Mouse (Mus musculus): Measurements from ENCODE around the gene Egflam. TPM values are rescaled to one million over a fixed set of nuclear protein-coding genes. Genes with fewer than 3 reads are reported as not detected.

Egflam gene
- polyA plus RNA-seq, 1 experiment, result 3.0 TPM

DNA sequence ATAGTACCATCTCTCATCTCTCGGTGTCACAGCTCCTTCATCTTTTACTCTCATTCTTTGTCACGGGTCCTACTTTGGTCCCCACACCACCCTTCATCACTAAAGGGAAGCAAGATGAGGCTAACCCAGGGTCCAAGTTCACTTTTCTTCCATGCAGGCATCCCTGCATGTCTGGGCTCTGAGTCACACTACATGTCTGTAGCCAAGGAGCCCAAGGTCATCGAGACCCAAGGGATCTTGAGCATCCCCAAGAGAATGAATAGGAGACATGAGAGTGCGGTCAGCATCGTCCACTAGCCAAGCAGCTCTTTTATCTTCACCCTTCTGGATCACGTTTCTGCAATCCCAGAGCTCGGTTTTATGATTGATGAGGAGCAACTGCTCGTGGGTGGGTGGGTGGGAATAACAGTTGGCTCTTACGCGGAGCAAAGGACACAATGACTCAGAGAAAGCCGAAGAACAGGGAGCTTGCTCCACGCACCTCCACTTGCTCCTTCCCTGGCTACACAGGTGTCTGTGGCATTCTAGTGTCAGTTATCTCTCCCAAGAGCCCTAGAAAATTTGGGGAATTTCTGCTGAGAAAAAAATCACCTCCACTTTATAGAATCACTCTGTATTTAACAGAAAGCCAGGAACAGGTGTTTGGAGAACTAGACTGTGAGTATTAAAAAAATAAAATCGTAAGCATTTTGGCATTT, 164.7 kb downstream of the Egflam start:
- TF ChIP-seq POLR2A (IDR thresholded peaks at IDR 0.05; ENCODE audit: extremely low read depth, insufficient read depth, low read length) (no peak), CTCF (IDR thresholded peaks at IDR 0.05; ENCODE audit: extremely low read depth, insufficient read depth, low read length) (no peak)
- Histone ChIP-seq H3K4me1 (ENCODE audit: control insufficient read depth, insufficient read depth, low read length) (no peaks in the 10 kb centered on the region), H3K27ac (ENCODE audit: insufficient read depth, low read length) (no peak overlapping the region), H3K4me3 (ENCODE audit: insufficient read depth, low read length) (no peak overlapping the region)

DNA sequence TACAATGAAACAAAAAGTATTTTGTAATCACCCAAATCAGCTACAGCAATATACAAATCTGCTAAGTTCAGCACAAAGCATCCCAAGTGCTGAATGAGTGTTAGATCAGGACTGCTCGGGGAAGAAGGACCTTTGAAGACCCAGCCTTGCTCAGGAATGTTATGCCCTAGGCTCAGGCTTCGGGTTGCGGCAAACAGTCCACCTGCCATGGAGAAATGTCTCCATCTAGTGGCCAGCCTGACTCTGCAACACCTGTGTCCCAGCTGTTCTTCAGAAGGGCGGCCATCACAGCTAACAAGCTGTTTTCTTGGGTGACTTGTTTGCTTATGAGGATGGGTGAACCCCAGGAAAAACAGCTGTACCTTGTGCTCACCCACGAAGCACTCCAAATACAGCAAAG, 172.0 kb downstream of the Egflam start:
- TF ChIP-seq POLR2A (IDR thresholded peaks at IDR 0.05; ENCODE audit: extremely low read depth, insufficient read depth, low read length) (no peak), CTCF (IDR thresholded peaks at IDR 0.05; ENCODE audit: extremely low read depth, insufficient read depth, low read length) (peak; percentile 99)
- Histone ChIP-seq H3K4me1 (ENCODE audit: control insufficient read depth, insufficient read depth, low read length) (no peaks in the 10 kb centered on the region), H3K27ac (ENCODE audit: insufficient read depth, low read length) (no peak overlapping the region), H3K4me3 (ENCODE audit: insufficient read depth, low read length) (no peak overlapping the region)

DNA sequence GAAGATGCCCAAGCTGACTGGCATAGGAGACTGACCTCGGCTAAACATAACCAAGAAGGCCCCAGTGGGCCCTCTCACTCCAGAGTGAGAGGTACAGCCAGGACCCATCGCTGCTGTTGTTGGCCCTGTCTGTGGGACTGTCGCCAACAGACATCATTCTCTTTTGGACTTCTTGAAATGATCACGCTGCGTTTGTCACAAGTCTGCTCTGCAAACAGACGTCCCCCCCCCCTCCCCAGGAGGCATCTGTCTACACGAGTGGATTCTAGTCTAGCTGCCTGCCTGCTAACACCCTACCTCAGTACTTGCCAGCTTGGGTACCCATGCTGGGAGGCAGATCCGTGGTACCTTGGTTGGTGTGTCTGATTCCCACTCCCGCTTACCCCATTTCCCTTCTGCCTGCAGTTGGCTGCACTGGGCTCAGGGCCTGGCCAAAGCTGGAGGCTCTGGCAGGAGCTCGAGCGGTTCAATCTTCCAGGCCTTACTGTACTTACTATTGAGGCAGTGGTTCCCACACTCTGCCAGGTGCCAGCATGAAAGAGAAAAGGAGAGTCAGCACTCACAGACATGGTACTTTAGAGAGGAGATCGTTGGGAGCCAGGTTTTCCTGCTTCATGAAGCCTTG, 173.9 kb downstream of the Egflam start:
- no peak overlapping the region for H3K4me3 ChIP-seq (ENCODE audit: insufficient read depth, low read length)
- no peak overlapping the region for H3K27ac ChIP-seq (ENCODE audit: insufficient read depth, low read length)
- TF ChIP-seq POLR2A (IDR thresholded peaks at IDR 0.05; ENCODE audit: extremely low read depth, insufficient read depth, low read length) (no peak), CTCF (IDR thresholded peaks at IDR 0.05; ENCODE audit: extremely low read depth, insufficient read depth, low read length) (no peak)
- H3K4me1 ChIP-seq (ENCODE audit: control insufficient read depth, insufficient read depth, low read length), result no peaks in the 10 kb centered on the region

DNA sequence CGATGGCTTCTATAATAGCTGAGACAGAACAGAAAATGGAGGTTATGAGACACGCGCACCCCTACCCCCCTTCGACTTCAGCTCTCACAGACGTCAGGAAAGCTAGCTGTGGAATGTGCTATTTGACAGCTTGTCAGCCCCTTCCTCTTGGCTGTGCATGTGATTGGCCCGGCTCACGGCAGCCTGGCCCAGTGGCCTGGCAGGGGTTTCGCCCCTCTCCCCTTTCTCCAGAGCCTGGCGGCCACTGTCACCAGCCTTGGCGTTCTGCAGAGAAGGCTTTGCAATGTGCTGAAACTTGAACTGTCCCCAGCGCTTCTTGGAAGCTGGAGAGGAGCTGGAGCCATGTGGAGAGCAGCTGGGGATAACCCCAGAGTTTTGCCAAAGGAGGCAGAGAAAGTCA, 175.4 kb downstream of the Egflam start:
- no peak overlapping the region for H3K4me3 ChIP-seq (ENCODE audit: insufficient read depth, low read length)
- no peak overlapping the region for H3K27ac ChIP-seq (ENCODE audit: insufficient read depth, low read length)
- H3K4me1 ChIP-seq (ENCODE audit: control insufficient read depth, insufficient read depth, low read length), result no peaks in the 10 kb centered on the region
- no peak for TF ChIP-seq CTCF (IDR thresholded peaks at IDR 0.05; ENCODE audit: extremely low read depth, insufficient read depth, low read length)
- TF ChIP-seq POLR2A (IDR thresholded peaks at IDR 0.05; ENCODE audit: extremely low read depth, insufficient read depth, low read length), result no peak

DNA sequence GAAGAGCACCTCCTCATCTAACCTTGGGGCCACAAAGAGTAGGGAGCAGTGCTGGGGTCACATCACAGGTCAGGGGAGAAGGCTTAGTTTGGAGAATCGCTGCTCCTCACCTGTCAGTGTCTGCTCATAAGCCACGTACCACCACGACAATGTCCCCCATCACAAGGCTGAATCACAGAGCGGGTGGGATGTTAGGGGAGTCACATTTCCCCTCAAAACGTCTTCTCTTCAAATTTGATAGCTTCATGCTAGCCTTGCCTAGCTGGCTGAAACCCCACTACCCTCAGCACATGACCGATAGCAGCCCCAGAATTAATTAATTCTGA, 181.0 kb downstream of the Egflam start:
- no peak overlapping the region for H3K27ac ChIP-seq (ENCODE audit: insufficient read depth, low read length)
- no peaks in the 10 kb centered on the region for H3K4me1 ChIP-seq (ENCODE audit: control insufficient read depth, insufficient read depth, low read length)
- no peak for TF ChIP-seq POLR2A (IDR thresholded peaks at IDR 0.05; ENCODE audit: extremely low read depth, insufficient read depth, low read length)
- TF ChIP-seq CTCF (IDR thresholded peaks at IDR 0.05; ENCODE audit: extremely low read depth, insufficient read depth, low read length), result no peak
- no peak overlapping the region for H3K4me3 ChIP-seq (ENCODE audit: insufficient read depth, low read length)

DNA sequence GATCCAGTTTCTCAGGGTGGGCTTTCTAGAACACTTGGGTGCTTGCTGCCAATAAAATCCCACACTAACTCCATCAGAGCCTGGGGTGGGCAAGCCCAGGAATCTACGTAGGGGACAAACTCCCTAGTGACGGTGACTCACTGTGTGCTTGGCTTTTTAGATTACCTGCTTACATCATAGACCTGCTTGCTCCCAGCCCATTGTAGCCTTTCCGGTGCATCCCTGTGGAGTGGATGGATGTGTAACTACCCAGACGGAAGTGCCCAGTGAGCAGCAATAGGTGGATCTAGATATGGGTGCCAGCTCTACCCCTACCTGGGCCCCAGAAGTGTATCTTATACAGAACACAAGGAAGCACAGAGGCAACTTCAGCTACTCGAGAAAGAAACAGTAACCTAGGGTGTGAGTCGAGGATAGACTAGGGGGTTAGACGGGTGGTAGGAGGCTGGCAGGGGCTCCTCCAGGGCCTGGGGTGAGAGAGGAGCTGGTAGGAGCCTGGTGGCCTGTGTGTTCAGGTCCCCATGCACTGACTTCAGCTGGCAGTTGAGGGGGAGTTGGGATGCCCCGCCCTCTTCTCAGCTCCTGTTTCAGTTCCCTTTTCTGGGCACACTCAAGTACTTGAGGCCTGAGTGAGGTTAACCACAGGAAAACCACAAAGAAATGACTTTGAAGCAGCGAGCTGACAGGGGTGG, 181.5 kb downstream of the Egflam start:
- H3K27ac ChIP-seq (ENCODE audit: insufficient read depth, low read length), result no peak overlapping the region

DNA sequence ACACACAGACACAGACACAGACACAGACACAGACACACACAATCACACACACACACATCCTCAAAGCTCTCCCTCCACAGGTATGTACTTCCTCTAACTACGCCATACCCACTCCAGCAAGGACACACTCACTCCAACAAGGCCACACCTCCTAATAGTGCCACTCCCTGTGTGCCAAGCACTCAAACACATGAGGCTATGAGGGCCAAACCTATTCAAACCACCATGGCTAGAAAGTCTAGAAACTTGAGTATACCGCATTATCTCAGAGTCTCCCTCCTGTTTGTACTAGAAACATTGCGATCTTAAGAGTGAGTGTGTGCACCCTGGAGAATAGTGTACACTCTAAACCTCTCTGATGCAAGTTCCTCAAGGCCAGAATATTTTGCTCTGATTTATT, 182.3 kb downstream of the Egflam start:
- no peak overlapping the region for H3K27ac ChIP-seq (ENCODE audit: insufficient read depth, low read length)
- no peaks in the 10 kb centered on the region for H3K4me1 ChIP-seq (ENCODE audit: control insufficient read depth, insufficient read depth, low read length)
- no peak overlapping the region for H3K4me3 ChIP-seq (ENCODE audit: insufficient read depth, low read length)
- TF ChIP-seq CTCF (IDR thresholded peaks at IDR 0.05; ENCODE audit: extremely low read depth, insufficient read depth, low read length) (no peak), POLR2A (IDR thresholded peaks at IDR 0.05; ENCODE audit: extremely low read depth, insufficient read depth, low read length) (no peak)

More for the DNA sequence above, 181.5 kb downstream of the Egflam start:
- TF ChIP-seq CTCF (IDR thresholded peaks at IDR 0.05; ENCODE audit: extremely low read depth, insufficient read depth, low read length), result no peak
- no peak for TF ChIP-seq POLR2A (IDR thresholded peaks at IDR 0.05; ENCODE audit: extremely low read depth, insufficient read depth, low read length)
- Histone ChIP-seq H3K4me3 (ENCODE audit: insufficient read depth, low read length) (no peak overlapping the region), H3K4me1 (ENCODE audit: control insufficient read depth, insufficient read depth, low read length) (no peaks in the 10 kb centered on the region)

DNA sequence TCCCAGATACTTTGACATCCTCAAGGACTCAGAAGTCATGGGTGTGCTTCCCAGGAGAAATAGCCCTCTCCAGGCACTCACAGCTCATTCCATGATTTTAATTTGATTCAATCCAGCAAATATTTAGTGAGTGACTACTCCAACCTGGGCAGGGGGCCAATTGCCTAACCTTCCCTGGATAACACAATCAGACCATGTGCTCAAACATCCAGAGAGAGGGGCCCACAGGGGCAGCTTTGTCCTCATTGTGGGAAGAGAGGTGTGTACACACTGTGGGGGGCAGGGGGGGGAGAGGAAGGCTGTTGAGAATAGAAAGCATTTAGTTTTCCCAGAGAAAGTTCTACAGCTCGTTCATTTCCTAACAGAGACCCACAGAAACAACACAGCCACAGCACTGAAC, 184.5 kb downstream of the Egflam start:
- Histone ChIP-seq H3K27ac (ENCODE audit: insufficient read depth, low read length) (no peak overlapping the region), H3K4me3 (ENCODE audit: insufficient read depth, low read length) (no peak overlapping the region), H3K4me1 (ENCODE audit: control insufficient read depth, insufficient read depth, low read length) (no peaks in the 10 kb centered on the region)
- TF ChIP-seq POLR2A (IDR thresholded peaks at IDR 0.05; ENCODE audit: extremely low read depth, insufficient read depth, low read length), result no peak
- no peak for TF ChIP-seq CTCF (IDR thresholded peaks at IDR 0.05; ENCODE audit: extremely low read depth, insufficient read depth, low read length)

DNA sequence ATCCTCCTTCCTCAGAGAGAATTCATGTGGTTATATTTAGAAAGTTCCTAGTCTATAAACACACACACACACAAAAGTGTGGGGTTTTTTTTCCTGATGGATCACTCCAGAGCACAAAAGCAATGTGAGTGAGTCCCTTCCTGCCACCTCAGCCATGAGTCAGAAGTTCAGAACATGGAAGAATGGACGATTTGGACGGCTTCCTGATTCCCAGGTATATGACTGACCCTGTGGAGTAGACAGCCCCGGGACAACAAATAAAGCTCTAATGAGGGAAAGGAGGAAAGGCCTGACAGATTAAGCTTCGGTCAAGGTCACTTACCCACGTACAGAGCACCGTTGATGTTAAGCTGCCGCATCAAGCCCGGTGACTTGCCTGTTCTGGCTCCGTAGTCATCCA, 190.0 kb downstream of the Egflam start:
- no peak overlapping the region for H3K4me3 ChIP-seq (ENCODE audit: insufficient read depth, low read length)
- TF ChIP-seq POLR2A (IDR thresholded peaks at IDR 0.05; ENCODE audit: extremely low read depth, insufficient read depth, low read length), result no peak
- no peak for TF ChIP-seq CTCF (IDR thresholded peaks at IDR 0.05; ENCODE audit: extremely low read depth, insufficient read depth, low read length)
- H3K27ac ChIP-seq (ENCODE audit: insufficient read depth, low read length), result no peak overlapping the region
- H3K4me1 ChIP-seq (ENCODE audit: control insufficient read depth, insufficient read depth, low read length), result no peaks in the 10 kb centered on the region

DNA sequence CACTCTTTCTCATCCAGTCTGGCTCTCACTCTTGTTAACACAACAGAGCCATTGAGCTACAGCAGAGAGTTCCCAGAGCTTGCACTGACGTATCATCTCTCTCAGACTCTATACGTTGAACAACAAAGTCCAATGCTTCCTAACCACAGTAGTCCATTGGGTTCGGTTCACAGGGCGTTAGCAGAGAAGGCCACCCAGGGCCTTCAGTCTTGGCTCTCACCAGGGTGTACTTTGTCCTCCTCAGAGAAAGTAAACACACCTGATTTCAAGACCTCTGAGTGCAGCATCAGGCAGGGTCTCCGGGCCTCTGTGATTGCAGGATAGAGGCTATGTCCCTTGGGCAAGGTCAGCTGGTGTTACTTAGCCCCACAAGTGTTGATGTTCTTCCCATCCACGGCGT, 190.9 kb downstream of the Egflam start:
- no peak for TF ChIP-seq CTCF (IDR thresholded peaks at IDR 0.05; ENCODE audit: extremely low read depth, insufficient read depth, low read length)
- H3K27ac ChIP-seq (ENCODE audit: insufficient read depth, low read length), result no peak overlapping the region
- H3K4me3 ChIP-seq (ENCODE audit: insufficient read depth, low read length), result no peak overlapping the region
- no peaks in the 10 kb centered on the region for H3K4me1 ChIP-seq (ENCODE audit: control insufficient read depth, insufficient read depth, low read length)

Measured in cortical plate, adult 2 months (tissue).